Mouse (Mus musculus): Measurements from ENCODE around the gene L3mbtl4.

- TF ChIP-seq POLR2A (IDR thresholded peaks at IDR 0.05; ENCODE audit: low read depth, low read length) (no peak), CTCF (IDR thresholded peaks at IDR 0.05; ENCODE audit: borderline replicate concordance, insufficient read depth, low read length) (no peak)
Measured at GRCm38 (mm10) chr17:68640187-68640586, 366.6 kb downstream of the L3mbtl4 start.

All from embryonic fibroblast, embryonic 13.5 days (primary cell).